Mouse (Mus musculus) hindbrain, embryonic 12.5 days (tissue): Measurements from ENCODE around the gene Rap1gap. TPM values are rescaled to one million over a fixed set of nuclear protein-coding genes. Genes with fewer than 3 reads are reported as not detected.
A peak's percentile ranks its signal among the peaks of the same experiment; 100 is the strongest.

Source experiments
- ATAC-seq: fragments of 200-750 bp; cut with Nextera tagmentation; 2 replicates; pipeline ENCODE4 v1.8.0; 2017; ENCODE audit warnings: moderate TSS enrichment; ENCODE audit not compliant: low FRiP score
- H3K27ac ChIP-seq: fragments of 300-500 bp; sonication (generic); 2 replicates; pipeline ENCODE4 v1.5.1; 2016; ENCODE audit warnings: mild to moderate bottlenecking
- H3K27me3 ChIP-seq: fragments of 300-500 bp; sonication (generic); 2 replicates; pipeline ENCODE4 v1.6.1; 2016; ENCODE audit warnings: mild to moderate bottlenecking
- H3K36me3 ChIP-seq: fragments of 300-500 bp; sonication (generic); 2 replicates; pipeline ENCODE4 v1.6.1; 2016; ENCODE audit warnings: mild to moderate bottlenecking
- H3K4me1 ChIP-seq: fragments of 300-500 bp; sonication (generic); 2 replicates; pipeline ENCODE4 v1.6.1; 2016
- H3K4me2 ChIP-seq: fragments of 300-500 bp; sonication (generic); replicated peaks from 2 replicates; pipeline ENCODE4 v1.6.1; 2016; ENCODE audit warnings: mild to moderate bottlenecking
- H3K4me3 ChIP-seq: fragments of 300-500 bp; sonication (generic); 2 replicates; pipeline ENCODE4 v1.5.1; 2016; ENCODE audit warnings: mild to moderate bottlenecking
- H3K9ac ChIP-seq: fragments of 300-500 bp; sonication (generic); 2 replicates; pipeline ENCODE4 v1.6.1; 2016; ENCODE audit warnings: mild to moderate bottlenecking, moderate library complexity
- H3K9me3 ChIP-seq: fragments of 300-500 bp; sonication (generic); replicated peaks from 2 replicates; pipeline ENCODE4 v1.6.1; 2016; ENCODE audit warnings: mild to moderate bottlenecking
- WGBS: fragments of 180-500 bp; shearing (Covaris S2); methylation state at CpG from one replicate; pipeline ENCODE4 v1.1.7; 2016; 5-methylcytosine and 5-hydroxymethylcytosine counted together
- polyA plus RNA-seq: library from polyadenylated mRNA; unstranded; fragments of >200 nt; fragmentation: Nextera tagmentation; extraction: Ambion mirVana; gene quantifications from 2 replicates; pipeline ENCODE4 v1.2.1, GENCODE M21; 2016

Gene Rap1gap
- polyA plus RNA-seq, 1 experiment from 2014 or later = 19.8 TPM

DNA sequence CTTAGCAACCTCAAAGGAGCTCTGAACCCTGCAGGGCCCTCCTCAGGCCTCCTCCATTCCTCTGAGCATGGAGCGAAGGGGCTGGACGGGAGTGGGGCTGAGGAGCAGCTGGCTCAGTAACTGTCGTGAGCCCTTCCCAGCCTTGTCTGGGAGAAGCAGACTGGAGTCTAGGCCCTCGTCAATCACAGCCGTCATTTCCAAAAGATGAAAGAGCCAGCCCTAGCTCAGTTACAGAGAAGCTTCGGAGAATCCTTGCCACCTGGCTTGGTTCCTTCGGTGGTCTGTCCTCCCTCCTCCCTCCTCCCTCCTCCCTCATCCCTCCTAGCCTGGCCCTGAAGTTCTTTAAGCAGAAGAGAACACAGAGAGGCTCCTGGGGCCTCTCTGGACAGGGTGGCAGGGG lies 16.2 kb downstream of the Rap1gap start:
- H3K4me1 ChIP-seq = peaks cover 29% of the 10 kb centered on the region
- peaks cover 63% of the 10 kb centered on the region for H3K27me3 ChIP-seq
- H3K4me3 ChIP-seq = no peak overlapping the region
- 14% methylated on average over 7 of the region's 7 CpGs for WGBS
- no peaks in the 10 kb centered on the region for H3K9me3 ChIP-seq
- peak; percentile 21; the same call in 1 of the 2 replicates for ATAC-seq
- H3K27ac ChIP-seq = peak overlapping the region; percentile 66
- H3K9ac ChIP-seq = peak overlapping the region; percentile 47; the same call in 1 of the 2 replicates
- 0 out of 2 replicates have a peak overlapping the region, but pooled peaks have one; percentile 65 for H3K4me2 ChIP-seq
- H3K36me3 ChIP-seq = no peaks in the 10 kb centered on the region

- 6% methylated on average over 52 of the region's 52 CpGs for WGBS
- H3K9ac ChIP-seq = peak overlapping the region; percentile 47
- H3K4me3 ChIP-seq = peak overlapping the region; percentile 32
- peak overlapping the region; percentile 66 for H3K27ac ChIP-seq
- peaks cover 64% of the 10 kb centered on the region for H3K27me3 ChIP-seq
- H3K4me2 ChIP-seq = peak overlapping the region; percentile 65
- H3K9me3 ChIP-seq = no peaks in the 10 kb centered on the region
- peaks cover 36% of the 10 kb centered on the region for H3K4me1 ChIP-seq
- H3K36me3 ChIP-seq = no peaks in the 10 kb centered on the region
- peak; percentile 43; the same call in 1 of the 2 replicates for ATAC-seq
Observed at GRCm38 (mm10) chr4:137681408-137682104, 17.0 kb downstream of the Rap1gap start.

DNA sequence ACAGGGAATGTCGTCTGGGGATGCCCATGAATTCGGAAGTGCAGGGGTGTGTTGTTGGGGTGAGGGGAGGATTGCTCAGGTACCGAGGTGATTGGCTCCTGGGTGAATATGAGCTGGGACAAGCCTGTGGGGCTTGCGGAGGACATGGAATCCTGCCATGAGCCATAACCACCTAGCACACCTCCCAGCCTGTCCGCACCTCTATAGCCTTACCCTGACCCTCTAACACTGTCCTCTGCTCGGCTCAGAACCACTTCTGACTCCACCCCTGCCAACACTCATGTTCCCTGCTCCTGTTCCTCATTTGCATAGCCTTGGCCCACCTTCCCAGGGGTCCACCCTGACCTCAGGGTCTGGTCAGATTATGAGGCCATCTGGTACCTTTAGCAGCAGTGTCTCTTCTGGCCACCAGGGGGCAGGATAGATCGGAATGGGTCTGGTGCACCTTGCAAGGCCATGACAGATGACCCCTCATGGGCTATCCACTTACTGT lies 18.5 kb downstream of the Rap1gap start:
- Histone ChIP-seq H3K9me3 (no peaks in the 10 kb centered on the region), H3K9ac (no peak overlapping the region), H3K4me3 (no peak overlapping the region), H3K4me1 (peaks cover 38% of the 10 kb centered on the region), H3K27ac (no peak overlapping the region), H3K27me3 (peaks cover 51% of the 10 kb centered on the region), H3K36me3 (no peaks in the 10 kb centered on the region), H3K4me2 (no peak overlapping the region)
- ATAC-seq = 0 out of 2 replicates have a peak, but pooled peaks have one; percentile 12
- WGBS = 46% methylated on average over 7 of the region's 7 CpGs

GRCm38 (mm10) chr4:137684830-137685343 lies 20.4 kb downstream of the Rap1gap start:
- Histone ChIP-seq H3K9me3 (no peaks in the 10 kb centered on the region), H3K4me3 (no peak overlapping the region), H3K4me2 (no peak overlapping the region), H3K36me3 (no peaks in the 10 kb centered on the region), H3K27ac (no peak overlapping the region), H3K4me1 (peaks cover 37% of the 10 kb centered on the region), H3K9ac (no peak overlapping the region), H3K27me3 (peaks cover 48% of the 10 kb centered on the region)
- ATAC-seq = no peak
- 39% methylated on average over 9 of the region's 9 CpGs for WGBS

- WGBS = 49% methylated on average over 5 of the region's 5 CpGs
- Histone ChIP-seq H3K27me3 (peaks cover 34% of the 10 kb centered on the region), H3K27ac (peak overlapping the region; percentile 8; the same call in 1 of the 2 replicates), H3K4me3 (no peak overlapping the region), H3K9ac (no peak overlapping the region), H3K4me1 (peaks cover 23% of the 10 kb centered on the region), H3K36me3 (no peaks in the 10 kb centered on the region), H3K4me2 (no peak overlapping the region), H3K9me3 (no peaks in the 10 kb centered on the region)
- ATAC-seq = no peak
Observed at GRCm38 (mm10) chr4:137686303-137686702, 21.8 kb downstream of the Rap1gap start.

GRCm38 (mm10) chr4:137687234-137687825 lies 22.8 kb downstream of the Rap1gap start:
- Histone ChIP-seq H3K4me1 (peaks cover 14% of the 10 kb centered on the region), H3K36me3 (no peaks in the 10 kb centered on the region), H3K27ac (no peak overlapping the region), H3K9me3 (no peaks in the 10 kb centered on the region), H3K4me3 (no peak overlapping the region), H3K9ac (no peak overlapping the region), H3K4me2 (no peak overlapping the region), H3K27me3 (peaks cover 24% of the 10 kb centered on the region)
- WGBS = 82% methylated on average over 14 of the region's 14 CpGs
- ATAC-seq = no peak

DNA sequence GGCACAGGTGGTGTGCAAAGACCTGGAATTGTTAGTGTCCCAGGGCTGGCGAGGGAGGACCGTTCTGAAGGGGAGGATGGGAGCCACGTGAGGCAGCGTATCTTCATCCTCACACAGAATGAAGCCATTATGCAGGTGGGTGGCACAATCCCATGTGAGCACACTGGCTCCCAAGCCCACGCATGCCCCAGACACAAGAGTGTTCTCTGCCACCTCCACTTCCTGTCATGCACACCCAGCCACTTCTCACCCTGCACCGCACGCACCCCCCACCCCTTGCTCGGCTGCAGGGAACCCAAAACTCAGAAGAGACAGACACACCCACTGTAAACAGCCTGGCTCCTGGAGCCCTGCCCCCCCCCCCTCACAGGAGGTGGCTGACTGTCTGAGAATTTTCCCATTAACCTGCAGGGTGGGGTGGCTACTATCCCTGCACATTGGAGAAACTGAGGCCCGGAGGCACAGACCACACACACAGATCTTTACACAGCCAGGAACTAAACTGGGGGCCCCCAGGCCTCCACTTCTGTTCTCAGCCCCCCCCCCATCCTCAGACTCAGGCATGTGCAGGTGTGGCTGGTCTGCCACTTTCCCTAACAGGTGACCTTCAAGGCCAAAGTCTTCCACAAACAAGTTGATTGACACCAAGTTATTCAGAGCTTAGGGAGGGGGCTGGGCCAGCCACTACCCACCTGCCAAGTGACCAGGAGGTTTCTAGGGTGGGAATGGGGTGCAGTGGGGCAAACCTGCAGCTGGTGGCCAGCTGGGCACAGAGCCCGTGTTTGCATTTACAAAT lies 27.8 kb downstream of the Rap1gap start:
- no peaks in the 10 kb centered on the region for H3K36me3 ChIP-seq
- no peak overlapping the region for H3K4me2 ChIP-seq
- no peak for ATAC-seq
- peaks cover 6% of the 10 kb centered on the region for H3K4me1 ChIP-seq
- no peaks in the 10 kb centered on the region for H3K27me3 ChIP-seq
- no peak overlapping the region for H3K9ac ChIP-seq
- no peak overlapping the region for H3K27ac ChIP-seq
- WGBS = 83% methylated on average over 10 of the region's 10 CpGs
- no peak overlapping the region for H3K4me3 ChIP-seq
- no peaks in the 10 kb centered on the region for H3K9me3 ChIP-seq

DNA sequence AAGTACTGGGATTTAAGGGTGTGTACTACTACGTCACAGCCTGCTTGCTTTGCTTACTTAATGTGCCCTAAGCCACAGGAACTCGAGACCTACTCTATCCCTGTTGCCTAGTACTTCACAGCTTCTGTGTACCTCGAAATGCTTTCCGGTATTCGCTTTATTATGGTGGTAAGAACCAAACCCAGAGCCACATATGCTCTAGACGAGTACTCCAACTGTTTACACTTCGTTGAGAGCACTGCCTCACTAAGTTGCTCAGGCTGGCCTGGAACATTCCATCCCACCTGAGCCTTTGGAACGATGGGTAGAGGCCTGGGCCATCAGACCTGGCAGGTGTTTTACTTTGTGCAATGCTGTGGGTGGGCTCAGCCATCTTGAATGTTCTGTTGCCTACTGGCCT lies 30.8 kb downstream of the Rap1gap start:
- H3K4me1 ChIP-seq = peaks cover 32% of the 10 kb centered on the region
- no peaks in the 10 kb centered on the region for H3K27me3 ChIP-seq
- H3K4me2 ChIP-seq = no peak overlapping the region
- H3K9me3 ChIP-seq = no peaks in the 10 kb centered on the region
- no peak overlapping the region for H3K9ac ChIP-seq
- WGBS = 83% methylated on average over 8 of the region's 8 CpGs
- H3K27ac ChIP-seq = no peak overlapping the region
- no peak for ATAC-seq
- H3K4me3 ChIP-seq = no peak overlapping the region
- no peaks in the 10 kb centered on the region for H3K36me3 ChIP-seq

- Histone ChIP-seq H3K4me2 (no peak overlapping the region), H3K27ac (no peak overlapping the region), H3K9ac (no peak overlapping the region), H3K27me3 (no peaks in the 10 kb centered on the region), H3K4me3 (no peak overlapping the region), H3K4me1 (peaks cover 32% of the 10 kb centered on the region), H3K9me3 (no peaks in the 10 kb centered on the region), H3K36me3 (no peaks in the 10 kb centered on the region)
- ATAC-seq = no peak
- WGBS = 36% methylated on average over 4 of the region's 4 CpGs
Observed at GRCm38 (mm10) chr4:137695900-137696299, 31.4 kb downstream of the Rap1gap start.

GRCm38 (mm10) chr4:137697156-137697885 lies 32.8 kb downstream of the Rap1gap start:
- H3K36me3 ChIP-seq = no peaks in the 10 kb centered on the region
- H3K4me2 ChIP-seq = no peak overlapping the region
- H3K4me1 ChIP-seq = peaks cover 32% of the 10 kb centered on the region
- H3K27ac ChIP-seq = no peak overlapping the region
- no peaks in the 10 kb centered on the region for H3K27me3 ChIP-seq
- WGBS = 72% methylated on average over 13 of the region's 13 CpGs
- ATAC-seq = no peak
- no peak overlapping the region for H3K9ac ChIP-seq
- no peaks in the 10 kb centered on the region for H3K9me3 ChIP-seq
- no peak overlapping the region for H3K4me3 ChIP-seq

- Histone ChIP-seq H3K27ac (no peak overlapping the region), H3K27me3 (no peaks in the 10 kb centered on the region), H3K36me3 (no peaks in the 10 kb centered on the region), H3K4me2 (no peak overlapping the region), H3K4me3 (no peak overlapping the region), H3K4me1 (peaks cover 32% of the 10 kb centered on the region), H3K9me3 (no peaks in the 10 kb centered on the region), H3K9ac (no peak overlapping the region)
- 89% methylated on average over 7 of the region's 7 CpGs for WGBS
- 0 out of 2 replicates have a peak, but pooled peaks have one; percentile 50 for ATAC-seq
Observed at GRCm38 (mm10) chr4:137698076-137698985, 33.8 kb downstream of the Rap1gap start.
